Mouse (Mus musculus): ENCODE measurements at regions not wholly inside any gene's neighbourhood (a gene's known extent, or its start where the extent isn't known, plus 50 kb on each side); places are given as distances from the start of the nearest gene placed in this dataset.

- no peaks in the 10 kb centered on the region for H3K36me3 ChIP-seq (ENCODE audit: control insufficient read depth, insufficient read depth, low read length)
- 0 out of 2 replicates have a peak, but pooled peaks cover 3% of the 10 kb centered on the region for H3K4me1 ChIP-seq (replicated peaks; ENCODE audit: control insufficient read depth, insufficient read depth, low read length)
- DNase-seq = no peak
- no peak overlapping the region for H3K27ac ChIP-seq (ENCODE audit: control insufficient read depth, insufficient read depth, low read length)
- H3K27me3 ChIP-seq (ENCODE audit: control insufficient read depth, insufficient read depth, low read length) = no peaks in the 10 kb centered on the region
- TF ChIP-seq POLR2A (IDR thresholded peaks at IDR 0.05; ENCODE audit: control insufficient read depth, extremely low read depth, insufficient read depth, low read length, poor library complexity) (no peak), CTCF (IDR thresholded peaks at IDR 0.05; ENCODE audit: borderline replicate concordance, control insufficient read depth, extremely low read depth, insufficient read depth, low read length, poor library complexity) (no peak)
- 60% methylated on average over 5 of the region's 5 CpGs for whole genome bisulfite sequencing
- no peak overlapping the region for H3K4me3 ChIP-seq (ENCODE audit: control insufficient read depth, insufficient read depth, low read length)
Observed at GRCm38 (mm10) chr2:166480883-166481282, 232.7 kb downstream of the Prex1 start.

DNA sequence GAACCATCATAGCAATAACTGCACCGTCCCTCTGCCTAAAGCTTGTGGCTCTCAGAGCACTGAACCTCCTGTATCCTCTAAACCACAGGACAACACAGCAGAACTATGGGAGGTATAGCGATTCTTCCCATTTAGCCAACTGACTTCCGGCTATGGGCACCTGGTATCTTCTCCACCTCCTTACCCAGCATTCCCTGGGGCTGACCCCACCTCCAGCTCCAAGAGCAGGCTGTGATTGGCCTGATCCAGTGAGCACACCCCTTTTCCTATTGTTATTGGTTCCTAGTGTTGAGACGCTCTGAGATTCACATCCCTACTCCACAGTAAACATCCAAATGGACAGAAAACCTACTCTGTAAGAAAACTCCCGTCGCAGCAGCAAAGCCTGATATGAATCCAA lies 236.7 kb downstream of the Prex1 start:
- 90% methylated on average over 6 of the region's 6 CpGs for WGBS
- no peak overlapping the region for H3K4me3 ChIP-seq (ENCODE audit: control insufficient read depth, insufficient read depth, low read length)
- no peaks in the 10 kb centered on the region for H3K27me3 ChIP-seq (ENCODE audit: control insufficient read depth, insufficient read depth, low read length)
- DNase-seq = no peak
- TF ChIP-seq CTCF (IDR thresholded peaks at IDR 0.05; ENCODE audit: borderline replicate concordance, control insufficient read depth, extremely low read depth, insufficient read depth, low read length, poor library complexity) (no peak), POLR2A (IDR thresholded peaks at IDR 0.05; ENCODE audit: control insufficient read depth, extremely low read depth, insufficient read depth, low read length, poor library complexity) (no peak)
- 0 out of 2 replicates have a peak, but pooled peaks cover 7% of the 10 kb centered on the region for H3K4me1 ChIP-seq (replicated peaks; ENCODE audit: control insufficient read depth, insufficient read depth, low read length)
- no peak overlapping the region for H3K27ac ChIP-seq (ENCODE audit: control insufficient read depth, insufficient read depth, low read length)
- H3K36me3 ChIP-seq (ENCODE audit: control insufficient read depth, insufficient read depth, low read length) = no peaks in the 10 kb centered on the region

DNA sequence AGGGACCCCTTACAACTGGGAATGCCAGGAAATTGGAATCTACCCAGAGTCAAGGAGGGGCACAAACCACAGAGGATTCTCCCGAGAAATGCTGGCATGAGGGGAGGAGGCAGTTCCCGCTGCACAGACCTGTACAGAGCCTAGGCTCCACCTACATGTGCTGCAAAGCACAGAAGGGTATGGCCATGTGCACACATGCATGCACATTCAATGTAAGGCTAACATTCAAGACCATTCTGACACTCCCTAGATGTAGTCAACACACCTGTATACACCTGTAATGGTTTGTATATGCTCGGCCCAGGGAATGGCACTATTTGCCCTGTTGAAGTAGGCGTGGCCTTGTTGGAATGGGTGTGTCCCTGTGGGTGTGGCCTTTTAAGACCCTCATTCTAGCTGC lies 238.0 kb downstream of the Prex1 start:
- no peak for DNase-seq
- Histone ChIP-seq H3K4me3 (ENCODE audit: control insufficient read depth, insufficient read depth, low read length) (no peak overlapping the region), H3K27ac (ENCODE audit: control insufficient read depth, insufficient read depth, low read length) (no peak overlapping the region), H3K27me3 (ENCODE audit: control insufficient read depth, insufficient read depth, low read length) (no peaks in the 10 kb centered on the region), H3K4me1 (replicated peaks; ENCODE audit: control insufficient read depth, insufficient read depth, low read length) (peaks cover 9% of the 10 kb centered on the region), H3K36me3 (ENCODE audit: control insufficient read depth, insufficient read depth, low read length) (no peaks in the 10 kb centered on the region)
- 93% methylated on average over 4 of the region's 4 CpGs for WGBS
- TF ChIP-seq POLR2A (IDR thresholded peaks at IDR 0.05; ENCODE audit: control insufficient read depth, extremely low read depth, insufficient read depth, low read length, poor library complexity) (no peak), CTCF (IDR thresholded peaks at IDR 0.05; ENCODE audit: borderline replicate concordance, control insufficient read depth, extremely low read depth, insufficient read depth, low read length, poor library complexity) (no peak)

DNA sequence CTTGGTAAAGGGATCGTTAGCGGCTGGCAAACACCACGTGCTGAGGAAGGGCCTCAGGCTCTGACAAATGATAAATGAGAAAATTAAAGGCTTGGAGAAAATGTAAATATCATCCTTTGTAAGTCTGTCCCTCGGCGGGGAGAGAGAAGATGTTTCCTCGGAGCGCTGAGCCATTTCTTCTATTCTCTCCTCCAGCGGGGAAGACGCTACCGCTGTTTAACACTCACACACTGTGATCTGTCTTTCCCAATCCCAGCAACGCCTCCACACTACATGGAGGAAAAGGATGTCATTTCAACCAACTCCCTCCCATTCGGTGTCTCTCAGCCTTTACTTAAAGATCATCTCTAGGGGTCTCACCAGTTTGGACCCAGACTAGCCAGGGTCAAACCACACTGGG lies 239.0 kb downstream of the Prex1 start:
- WGBS = 96% methylated on average over 12 of the region's 12 CpGs
- H3K27ac ChIP-seq (ENCODE audit: control insufficient read depth, insufficient read depth, low read length) = no peak overlapping the region

GRCm38 (mm10) chr2:166471257-166471753 lies 242.3 kb downstream of the Prex1 start:
- Histone ChIP-seq H3K27me3 (ENCODE audit: control insufficient read depth, insufficient read depth, low read length) (no peaks in the 10 kb centered on the region), H3K4me3 (ENCODE audit: control insufficient read depth, insufficient read depth, low read length) (no peak overlapping the region), H3K36me3 (ENCODE audit: control insufficient read depth, insufficient read depth, low read length) (no peaks in the 10 kb centered on the region), H3K27ac (ENCODE audit: control insufficient read depth, insufficient read depth, low read length) (no peak overlapping the region), H3K4me1 (replicated peaks; ENCODE audit: control insufficient read depth, insufficient read depth, low read length) (peaks cover 9% of the 10 kb centered on the region)
- no peak for DNase-seq
- TF ChIP-seq CTCF (IDR thresholded peaks at IDR 0.05; ENCODE audit: borderline replicate concordance, control insufficient read depth, extremely low read depth, insufficient read depth, low read length, poor library complexity) (no peak), POLR2A (IDR thresholded peaks at IDR 0.05; ENCODE audit: control insufficient read depth, extremely low read depth, insufficient read depth, low read length, poor library complexity) (no peak)
- 37% methylated on average over 6 of the region's 6 CpGs for WGBS

More for the DNA sequence above, 239.0 kb downstream of the Prex1 start:
- DNase-seq = no peak
- TF ChIP-seq POLR2A (IDR thresholded peaks at IDR 0.05; ENCODE audit: control insufficient read depth, extremely low read depth, insufficient read depth, low read length, poor library complexity) (no peak), CTCF (IDR thresholded peaks at IDR 0.05; ENCODE audit: borderline replicate concordance, control insufficient read depth, extremely low read depth, insufficient read depth, low read length, poor library complexity) (no peak)
- Histone ChIP-seq H3K4me1 (replicated peaks; ENCODE audit: control insufficient read depth, insufficient read depth, low read length) (peaks cover 9% of the 10 kb centered on the region), H3K27me3 (ENCODE audit: control insufficient read depth, insufficient read depth, low read length) (no peaks in the 10 kb centered on the region), H3K36me3 (ENCODE audit: control insufficient read depth, insufficient read depth, low read length) (no peaks in the 10 kb centered on the region), H3K4me3 (ENCODE audit: control insufficient read depth, insufficient read depth, low read length) (no peak overlapping the region)

- no peak for DNase-seq
- no peaks in the 10 kb centered on the region for H3K27me3 ChIP-seq (ENCODE audit: control insufficient read depth, insufficient read depth, low read length)
- H3K36me3 ChIP-seq (ENCODE audit: control insufficient read depth, insufficient read depth, low read length) = no peaks in the 10 kb centered on the region
Observed at GRCm38 (mm10) chr2:166469046-166469593, 244.5 kb downstream of the Prex1 start.

More at GRCm38 (mm10) chr2:166469046-166469593, 244.5 kb downstream of the Prex1 start:
- no peak overlapping the region for H3K27ac ChIP-seq (ENCODE audit: control insufficient read depth, insufficient read depth, low read length)
- TF ChIP-seq CTCF (IDR thresholded peaks at IDR 0.05; ENCODE audit: borderline replicate concordance, control insufficient read depth, extremely low read depth, insufficient read depth, low read length, poor library complexity) (no peak), POLR2A (IDR thresholded peaks at IDR 0.05; ENCODE audit: control insufficient read depth, extremely low read depth, insufficient read depth, low read length, poor library complexity) (no peak)
- 74% methylated on average over 9 of the region's 9 CpGs for WGBS
- H3K4me3 ChIP-seq (ENCODE audit: control insufficient read depth, insufficient read depth, low read length) = no peak overlapping the region
- H3K4me1 ChIP-seq (replicated peaks; ENCODE audit: control insufficient read depth, insufficient read depth, low read length) = peaks cover 9% of the 10 kb centered on the region

Data from thymus, adult 2 months (tissue).